Mouse (Mus musculus) liver, embryonic 14.5 days (tissue): Measurements from ENCODE around the gene Fyn. TPM values are rescaled to one million over a fixed set of nuclear protein-coding genes. Genes with fewer than 3 reads are reported as not detected.

Source experiments
- ATAC-seq: fragments of 200-750 bp; cut with Nextera tagmentation; 2 replicates; pipeline ENCODE4 v1.8.0; 2017; ENCODE audit warnings: moderate number of reproducible peaks, mild to moderate bottlenecking, moderate library complexity; ENCODE audit not compliant: insufficient read depth
- DNase-seq, 3 experiments: peaks; one replicate each; pipeline ENCODE4 v3.0.0-alpha.2; 2012 to 2013; ENCODE audit warnings: low read depth in 3 of 3, low spot score in 3 of 3
- H3K27ac ChIP-seq: fragments of 300-500 bp; sonication (generic); 2 replicates; pipeline ENCODE4 v1.5.1; 2014; ENCODE audit warnings: moderate library complexity, mild to moderate bottlenecking, control low read depth, inconsistent platforms
- H3K27me3 ChIP-seq: fragments of 300-500 bp; sonication (generic); 2 replicates; pipeline ENCODE4 v1.6.1; 2014; ENCODE audit warnings: mild to moderate bottlenecking, low read length, moderate library complexity; ENCODE audit not compliant: control insufficient read depth, insufficient read depth
- H3K36me3 ChIP-seq: fragments of 300-500 bp; sonication (generic); replicated peaks from 2 replicates; pipeline ENCODE4 v1.6.1; 2014; ENCODE audit warnings: low read depth; ENCODE audit not compliant: control insufficient read depth, insufficient read depth
- H3K4me1 ChIP-seq, 2 experiments: fragments of 200-500 bp in 1 of 2; fragments of 300-500 bp in 1 of 2; sonication (generic) in 1 of 2; replicated peaks; 2 replicates each; pipeline ENCODE4 v1.6.1; 2012 to 2014; ENCODE audit warnings: antibody characterized with exemption in 1 of 2, inconsistent platforms in 1 of 2, low read length in 1 of 2; ENCODE audit not compliant: control insufficient read depth in 2 of 2, insufficient read depth in 2 of 2
- H3K4me2 ChIP-seq: fragments of 300-500 bp; sonication (generic); 2 replicates; pipeline ENCODE4 v1.6.1; 2014; ENCODE audit warnings: low read depth, mild to moderate bottlenecking, control low read depth, moderate library complexity
- H3K4me3 ChIP-seq, 2 experiments: fragments of 200-500 bp in 1 of 2; fragments of 300-500 bp in 1 of 2; sonication (generic) in 1 of 2; 2 replicates each; pipeline ENCODE4 v1.5.1; 2012 to 2014; ENCODE audit warnings: low read depth in 2 of 2, low read length in 2 of 2, mild to moderate bottlenecking in 2 of 2, control low read depth in 1 of 2, inconsistent platforms in 1 of 2, moderate library complexity in 1 of 2; ENCODE audit not compliant: insufficient read depth in 1 of 2
- H3K9ac ChIP-seq: fragments of 300-500 bp; sonication (generic); replicated peaks from 2 replicates; pipeline ENCODE4 v1.6.1; 2014; ENCODE audit warnings: mild to moderate bottlenecking, control low read depth, moderate library complexity
- H3K9me3 ChIP-seq: fragments of 300-500 bp; sonication (generic); 2 replicates; pipeline ENCODE4 v1.6.1; 2016; ENCODE audit warnings: low read length, mixed read lengths; ENCODE audit not compliant: control insufficient read depth
- CTCF ChIP-seq: IDR thresholded peaks from 2 replicates; pipeline ENCODE4 v1.5.1; 2016; ENCODE audit warnings: antibody characterized with exemption, low read depth, control low read depth
- EP300 ChIP-seq: IDR thresholded peaks from 2 replicates; pipeline ENCODE4 v1.6.1; 2016; ENCODE audit warnings: antibody characterized with exemption, low read depth
- WGBS: fragments of 180-500 bp; shearing (Covaris S2); extraction: QIAGEN DNeasy Blood & Tissue Kit; methylation state at CpG from one replicate; pipeline ENCODE4 v1.1.7; 2014; ENCODE audit not compliant: insufficient replicate concordance; 5-methylcytosine and 5-hydroxymethylcytosine counted together
- polyA plus RNA-seq, 2 experiments: library from polyadenylated mRNA; depleted of rRNA in 1 of 2; stranded (reverse) in 1 of 2; unstranded in 1 of 2; fragments of >200 nt; fragmentation: Nextera tagmentation in 1 of 2; extraction: Ambion mirVana in 1 of 2; gene quantifications; 2 replicates each; pipeline versions ENCODE4 v1.2.1 to v1.2.3; 2012 to 2014

Gene Fyn
- polyA plus RNA-seq, 2 experiments, result 8.2 to 9.8 TPM

GRCm38 (mm10) chr10:39571011-39571410 is 202.4 kb downstream of the Fyn start:
- H3K9ac ChIP-seq, result no peak overlapping the region
- no peaks in the 10 kb centered on the region for H3K27me3 ChIP-seq
- no peak overlapping the region for H3K27ac ChIP-seq
- 51% methylated on average over 7 of the region's 7 CpGs for WGBS
- H3K9me3 ChIP-seq, result no peaks in the 10 kb centered on the region
- H3K4me3 ChIP-seq, result no peak overlapping the region
- DNase-seq (no peak), ATAC-seq (no peak)
- no peak for TF ChIP-seq CTCF
- no peak for TF ChIP-seq EP300
- no peaks in the 10 kb centered on the region for H3K4me1 ChIP-seq
- H3K4me2 ChIP-seq, result no peak overlapping the region
- no peaks in the 10 kb centered on the region for H3K36me3 ChIP-seq

GRCm38 (mm10) chr10:39572050-39572671 is 203.5 kb downstream of the Fyn start:
- H3K9ac ChIP-seq, result no peak overlapping the region
- H3K36me3 ChIP-seq, result no peaks in the 10 kb centered on the region
- H3K9me3 ChIP-seq, result no peaks in the 10 kb centered on the region
- no peak for ATAC-seq
- H3K4me2 ChIP-seq, result no peak overlapping the region
- H3K4me1 ChIP-seq, result no peaks in the 10 kb centered on the region
- WGBS, result 52% methylated on average over 9 of the region's 9 CpGs
- TF ChIP-seq CTCF, result no peak
- TF ChIP-seq EP300, result no peak
- H3K4me3 ChIP-seq, result no peak overlapping the region
- no peak for DNase-seq
- H3K27me3 ChIP-seq, result no peaks in the 10 kb centered on the region
- H3K27ac ChIP-seq, result no peak overlapping the region

DNA sequence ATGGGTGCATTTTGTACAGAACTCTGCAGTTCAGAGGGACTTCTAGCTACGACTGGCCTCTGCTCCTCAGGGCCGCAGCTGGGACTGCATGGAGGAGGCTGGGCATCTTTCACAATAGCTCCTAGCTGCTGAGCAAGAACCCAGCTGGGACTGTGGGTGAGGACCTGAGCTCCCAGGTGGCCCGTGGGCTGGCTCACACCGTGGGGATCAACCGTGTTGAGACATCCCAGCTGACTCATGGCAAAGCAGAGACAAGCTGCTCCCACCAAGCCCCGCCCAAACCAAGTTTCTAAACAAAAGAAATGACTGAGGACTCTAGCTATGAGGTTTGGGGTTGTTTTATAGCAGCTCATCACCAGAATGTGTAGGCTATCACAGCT is 204.0 kb downstream of the Fyn start:
- no peak for TF ChIP-seq EP300
- no peak for TF ChIP-seq CTCF
- Histone ChIP-seq H3K9ac (no peak overlapping the region), H3K27me3 (no peaks in the 10 kb centered on the region), H3K27ac (no peak overlapping the region), H3K36me3 (no peaks in the 10 kb centered on the region), H3K4me2 (no peak overlapping the region), H3K4me1 (no peaks in the 10 kb centered on the region), H3K4me3 (no peak overlapping the region), H3K9me3 (no peaks in the 10 kb centered on the region)
- no peak for ATAC-seq
- no peak for DNase-seq
- WGBS, result 34% methylated on average over 6 of the region's 6 CpGs

DNA sequence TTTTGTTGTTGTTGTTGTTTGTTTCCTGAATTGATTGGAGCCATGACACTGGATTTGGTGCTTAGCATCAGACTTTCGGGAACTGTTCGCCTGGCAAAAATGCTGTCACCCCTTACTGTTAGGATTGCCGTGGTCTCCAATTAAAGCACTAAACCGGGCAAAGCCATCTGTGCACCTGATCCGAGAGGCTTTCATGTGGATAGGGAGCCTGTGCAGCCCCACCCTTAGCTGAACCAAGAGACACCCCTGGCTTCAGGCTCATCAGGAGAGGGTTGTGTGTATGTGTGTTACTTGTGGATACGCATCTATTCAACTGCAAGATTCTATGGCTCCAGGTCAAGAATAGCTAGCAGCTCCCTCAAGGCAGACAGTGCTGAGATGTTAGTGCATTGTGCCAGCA is 207.8 kb downstream of the Fyn start:
- WGBS, result 74% methylated on average over 6 of the region's 6 CpGs
- ATAC-seq, result no peak

DNA sequence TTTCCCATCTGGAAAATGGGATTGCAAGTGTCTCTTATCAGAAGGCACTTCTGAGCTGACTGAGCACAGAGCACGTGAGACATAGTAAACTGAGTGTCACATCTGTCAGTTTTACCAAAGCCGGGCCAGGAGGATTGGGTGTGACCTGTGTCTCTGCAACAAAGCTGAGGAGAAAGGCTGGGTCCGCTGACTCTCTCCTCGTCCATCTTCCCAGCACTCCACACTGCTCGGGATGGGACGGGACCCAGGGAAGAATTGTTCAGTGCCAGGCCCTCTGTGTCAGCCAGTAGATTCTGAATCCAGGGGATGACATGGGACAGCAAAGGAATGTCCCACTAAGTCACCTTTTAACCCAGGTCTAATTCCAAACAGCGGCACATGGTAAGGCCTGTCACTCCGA is 211.8 kb downstream of the Fyn start:
- 62% methylated on average over 8 of the region's 8 CpGs for WGBS
- no peak overlapping the region for H3K4me3 ChIP-seq

More for the DNA sequence above, 207.8 kb downstream of the Fyn start:
- no peak for DNase-seq
- TF ChIP-seq EP300 (no peak), CTCF (no peak)
- H3K36me3 ChIP-seq, result no peaks in the 10 kb centered on the region
- H3K27ac ChIP-seq, result no peak overlapping the region
- H3K9me3 ChIP-seq, result no peaks in the 10 kb centered on the region
- no peaks in the 10 kb centered on the region for H3K27me3 ChIP-seq
- H3K4me3 ChIP-seq, result no peak overlapping the region
- H3K4me2 ChIP-seq, result no peak overlapping the region
- no peaks in the 10 kb centered on the region for H3K4me1 ChIP-seq
- no peak overlapping the region for H3K9ac ChIP-seq

More for the DNA sequence above, 211.8 kb downstream of the Fyn start:
- Histone ChIP-seq H3K36me3 (no peaks in the 10 kb centered on the region), H3K27ac (no peak overlapping the region), H3K9me3 (no peaks in the 10 kb centered on the region), H3K9ac (no peak overlapping the region), H3K27me3 (no peaks in the 10 kb centered on the region), H3K4me1 (no peaks in the 10 kb centered on the region), H3K4me2 (no peak overlapping the region)
- DNase-seq (no peak), ATAC-seq (no peak)
- TF ChIP-seq EP300, result no peak
- no peak for TF ChIP-seq CTCF
